Mouse (Mus musculus) hindbrain, embryonic 16.5 days (tissue): Measurements from ENCODE around the gene Cbfa2t3. TPM values are rescaled to one million over a fixed set of nuclear protein-coding genes. Genes with fewer than 3 reads are reported as not detected.
A peak's percentile ranks its signal among the peaks of the same experiment; 100 is the strongest.

Source experiments
- ATAC-seq: fragments of 200-750 bp; cut with Nextera tagmentation; 2 replicates; pipeline ENCODE4 v1.8.0; 2017; ENCODE audit warnings: moderate TSS enrichment, moderate library complexity
- H3K27ac ChIP-seq: fragments of 300-500 bp; sonication (generic); 2 replicates; pipeline ENCODE4 v1.5.1; 2014; ENCODE audit warnings: low read depth, mild to moderate bottlenecking, control low read depth, low read length, moderate library complexity
- H3K27me3 ChIP-seq: fragments of 300-500 bp; sonication (generic); replicated peaks from 2 replicates; pipeline ENCODE4 v1.6.1; 2014; ENCODE audit warnings: low read length; ENCODE audit not compliant: control insufficient read depth, insufficient read depth
- H3K36me3 ChIP-seq: fragments of 300-500 bp; sonication (generic); 2 replicates; pipeline ENCODE4 v1.6.1; 2014; ENCODE audit warnings: mild to moderate bottlenecking, low read length, moderate library complexity, mixed read lengths; ENCODE audit not compliant: control insufficient read depth, insufficient read depth
- H3K4me1 ChIP-seq: fragments of 300-500 bp; sonication (generic); 2 replicates; pipeline ENCODE4 v1.6.1; 2014; ENCODE audit warnings: low read depth, low read length; ENCODE audit not compliant: control insufficient read depth, insufficient read depth
- H3K4me2 ChIP-seq: fragments of 300-500 bp; sonication (generic); 2 replicates; pipeline ENCODE4 v1.6.1; 2014; ENCODE audit warnings: mild to moderate bottlenecking, low read length, control low read depth, moderate library complexity
- H3K4me3 ChIP-seq: fragments of 300-500 bp; sonication (generic); 2 replicates; pipeline ENCODE4 v1.5.1; 2014; ENCODE audit warnings: mild to moderate bottlenecking, low read length, control low read depth, moderate library complexity
- H3K9ac ChIP-seq: fragments of 300-500 bp; sonication (generic); 2 replicates; pipeline ENCODE4 v1.6.1; 2014; ENCODE audit warnings: low read depth, mild to moderate bottlenecking, control low read depth, low read length, moderate library complexity
- H3K9me3 ChIP-seq: fragments of 300-500 bp; sonication (generic); 2 replicates; pipeline ENCODE4 v1.6.1; 2014; ENCODE audit warnings: mild to moderate bottlenecking, low read length, moderate library complexity; ENCODE audit not compliant: control insufficient read depth
- whole genome bisulfite sequencing: fragments of 180-500 bp; shearing (Covaris S2); extraction: QIAGEN DNeasy Blood & Tissue Kit; methylation state at CpG from one replicate; pipeline ENCODE4 v1.1.7; 2014; 5-methylcytosine and 5-hydroxymethylcytosine counted together
- microRNA-seq: library from miRNA; unstranded; fragments of <30 nt; microRNA quantifications from one replicate; pipeline ENCODE4, GENCODE M21; 2017
- polyA plus RNA-seq: library from polyadenylated mRNA; unstranded; fragments of >200 nt; fragmentation: Nextera tagmentation; extraction: Ambion mirVana; gene quantifications from 2 replicates; pipeline ENCODE4 v1.2.1, GENCODE M21; 2015

Gene Cbfa2t3
- polyA plus RNA-seq, 1 experiment from 2014 or later: 12.6 TPM

- no peak overlapping the region for H3K4me3 ChIP-seq
- H3K27me3 ChIP-seq: no peaks in the 10 kb centered on the region
- 80% methylated on average over 13 of the region's 15 CpGs for WGBS
- H3K9me3 ChIP-seq: no peaks in the 10 kb centered on the region
- H3K9ac ChIP-seq: no peak overlapping the region
- H3K4me1 ChIP-seq: peaks cover 6% of the 10 kb centered on the region
- no peak overlapping the region for H3K27ac ChIP-seq
- no peak for ATAC-seq
- no peaks in the 10 kb centered on the region for H3K36me3 ChIP-seq
- no peak overlapping the region for H3K4me2 ChIP-seq
Measured at GRCm38 (mm10) chr8:122580926-122581325, 118.0 kb downstream of the Cbfa2t3 start.

GRCm38 (mm10) chr8:122579196-122579595 is 119.7 kb downstream of the Cbfa2t3 start:
- no peak for ATAC-seq
- Histone ChIP-seq H3K4me3 (no peak overlapping the region), H3K9me3 (no peaks in the 10 kb centered on the region), H3K27ac (no peak overlapping the region), H3K36me3 (peaks cover 3% of the 10 kb centered on the region; the same call in 1 of the 2 replicates), H3K4me2 (no peak overlapping the region), H3K27me3 (no peaks in the 10 kb centered on the region), H3K4me1 (peaks cover 23% of the 10 kb centered on the region), H3K9ac (no peak overlapping the region)
- WGBS: 34% methylated on average over 7 of the region's 7 CpGs

- Histone ChIP-seq H3K9me3 (no peaks in the 10 kb centered on the region), H3K27me3 (no peaks in the 10 kb centered on the region), H3K36me3 (peaks cover 8% of the 10 kb centered on the region; the same call in 1 of the 2 replicates), H3K27ac (peak overlapping the region; percentile 76), H3K4me1 (peaks cover 23% of the 10 kb centered on the region), H3K4me3 (peak overlapping the region; percentile 64), H3K9ac (peak overlapping the region; percentile 78), H3K4me2 (peak overlapping the region; percentile 64)
- 44% methylated on average over 10 of the region's 10 CpGs for WGBS
- peak; percentile 15 for ATAC-seq
Measured at GRCm38 (mm10) chr8:122577116-122577515, 121.8 kb downstream of the Cbfa2t3 start.

- Histone ChIP-seq H3K27ac (peak within 1 kb of the TSS; percentile 76), H3K27me3 (no peaks in the 10 kb centered on the region), H3K9me3 (no peaks in the 10 kb centered on the region), H3K4me2 (peak within 1 kb of the TSS; percentile 64), H3K4me1 (peaks cover 23% of the 10 kb centered on the region), H3K36me3 (peaks cover 8% of the 10 kb centered on the region; the same call in 1 of the 2 replicates), H3K9ac (peak within 1 kb of the TSS; percentile 78), H3K4me3 (peak within 1 kb of the TSS; percentile 64)
- peak; percentile 94 for ATAC-seq
- under 1% methylated on average over 38 of the region's 39 CpGs for WGBS
Measured at GRCm38 (mm10) chr8:122576648-122577022, 122.3 kb downstream of the Cbfa2t3 start, which contains the start of gene Aprt. Aprt (minus strand) TSS chr8:122576909.

- Histone ChIP-seq H3K36me3 (peaks cover 9% of the 10 kb centered on the region; the same call in 1 of the 2 replicates), H3K27me3 (no peaks in the 10 kb centered on the region), H3K4me2 (peak overlapping the region; percentile 64), H3K9me3 (no peaks in the 10 kb centered on the region), H3K4me3 (peak overlapping the region; percentile 64), H3K27ac (peak overlapping the region; percentile 76), H3K4me1 (peaks cover 23% of the 10 kb centered on the region), H3K9ac (peak overlapping the region; percentile 78)
- WGBS: 17% methylated on average over 21 of the region's 21 CpGs
- peak; percentile 29 for ATAC-seq
Measured at GRCm38 (mm10) chr8:122575735-122576647, 122.9 kb downstream of the Cbfa2t3 start.

- H3K4me1 ChIP-seq: peaks cover 23% of the 10 kb centered on the region
- ATAC-seq: no peak
- H3K9ac ChIP-seq: peak overlapping the region; percentile 78
- 76% methylated on average over 8 of the region's 8 CpGs for WGBS
- H3K4me2 ChIP-seq: peak overlapping the region; percentile 64
- H3K36me3 ChIP-seq: peaks cover 11% of the 10 kb centered on the region; the same call in 1 of the 2 replicates
- H3K27me3 ChIP-seq: no peaks in the 10 kb centered on the region
- H3K4me3 ChIP-seq: no peak overlapping the region
- H3K9me3 ChIP-seq: no peaks in the 10 kb centered on the region
- no peak overlapping the region for H3K27ac ChIP-seq
Measured at GRCm38 (mm10) chr8:122575286-122575685, 123.6 kb downstream of the Cbfa2t3 start.

Small RNA genes lying within 50 kb of the gene (microRNA-seq; reads per million reads assigned to microRNA genes)
- gene Mir6396: not detected

Other genes starting within 250 kb of the Cbfa2t3 start
- gene Snai3, start 238.4 kb downstream of the Cbfa2t3 start, polyA plus RNA-seq: 0.12 TPM in 1 of 2 replicates, not detected in the other
- 30.9 and 32.5 TPM in 2 replicates for gene Rnf166, start 223.0 kb downstream of the Cbfa2t3 start, polyA plus RNA-seq
- gene Ctu2, start 223.0 kb downstream of the Cbfa2t3 start, polyA plus RNA-seq: 78.5 and 85.1 TPM in 2 replicates
- gene Piezo1, start 147.8 kb downstream of the Cbfa2t3 start, polyA plus RNA-seq: 1.7 and 3.5 TPM in 2 replicates
- gene Cdt1, start 131.1 kb downstream of the Cbfa2t3 start, polyA plus RNA-seq: 8.0 and 11.4 TPM in 2 replicates
- gene Aprt, start 122.2 kb downstream of the Cbfa2t3 start, polyA plus RNA-seq: 202 and 203 TPM in 2 replicates
- 8.7 TPM in 2 replicates for gene Galns, start 87.6 kb downstream of the Cbfa2t3 start, polyA plus RNA-seq
- gene Trappc2l, start 87.5 kb downstream of the Cbfa2t3 start, polyA plus RNA-seq: 109 and 110 TPM in 2 replicates
- gene Pabpn1l, start 76.4 kb downstream of the Cbfa2t3 start, polyA plus RNA-seq: not detected in 2 replicates
- 17.8 and 19.3 TPM in 2 replicates for gene Acsf3, start 76.4 kb upstream of the Cbfa2t3 start, polyA plus RNA-seq
- gene Cdh15, start 148.9 kb upstream of the Cbfa2t3 start, polyA plus RNA-seq: 2.3 and 2.9 TPM in 2 replicates